Mouse (Mus musculus): ENCODE data around the gene Atp8b2.

The Atp8b2 gene

DNA sequence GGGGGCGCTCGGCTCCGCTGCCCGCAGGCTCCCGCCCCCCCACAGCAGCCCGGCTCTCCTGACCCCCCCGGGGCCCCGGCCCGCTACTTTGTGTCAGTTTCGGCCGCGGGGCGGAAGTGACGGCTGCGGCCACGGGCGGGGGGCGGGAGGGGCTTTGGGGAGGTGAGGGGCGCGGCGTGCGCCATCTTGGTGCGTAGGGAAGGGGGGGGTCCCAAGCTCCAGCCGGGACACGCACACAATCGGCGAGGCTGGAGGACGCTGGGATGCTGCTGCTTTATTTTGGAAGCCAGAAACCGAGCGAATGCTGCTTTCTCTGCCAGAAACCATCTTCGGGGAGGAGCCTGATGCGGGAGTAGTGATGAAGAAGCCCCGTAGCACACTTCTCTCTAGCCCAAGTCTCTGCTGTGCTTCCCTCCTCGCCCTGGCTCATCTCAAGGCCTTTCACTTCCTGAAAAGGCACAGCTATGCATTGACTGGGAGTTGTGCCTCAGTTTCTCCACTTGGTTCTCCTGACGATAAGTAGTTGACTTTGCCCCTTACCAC, at the start of gene Atp8b2:
TSS of gene Atp8b2 (minus strand) at position 288 of the 543 bp plus-strand sequence.
- peak; percentile 52 for DNase-seq (ENCODE audit: low spot score)

DNA sequence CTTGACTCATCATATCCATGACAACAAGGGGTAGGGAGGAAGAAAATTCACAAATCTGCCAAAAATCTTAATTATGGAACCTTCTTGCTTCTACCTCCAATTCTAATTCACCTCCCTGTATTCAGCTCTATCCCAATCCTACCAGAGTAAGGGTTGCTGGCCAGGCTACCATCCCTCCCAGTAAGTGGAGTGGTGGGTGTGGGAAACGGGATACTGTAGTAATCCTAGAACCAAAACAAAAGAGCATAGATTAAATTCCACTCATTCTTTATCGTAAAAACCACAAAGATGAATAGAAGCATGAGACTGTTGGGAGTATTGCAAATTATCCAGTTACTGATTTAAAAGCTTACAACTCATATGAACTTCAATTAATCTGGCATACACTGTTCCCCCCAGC, 47.0 kb upstream of the Atp8b2 start:
- no peak for DNase-seq (ENCODE audit: low spot score)

DNA sequence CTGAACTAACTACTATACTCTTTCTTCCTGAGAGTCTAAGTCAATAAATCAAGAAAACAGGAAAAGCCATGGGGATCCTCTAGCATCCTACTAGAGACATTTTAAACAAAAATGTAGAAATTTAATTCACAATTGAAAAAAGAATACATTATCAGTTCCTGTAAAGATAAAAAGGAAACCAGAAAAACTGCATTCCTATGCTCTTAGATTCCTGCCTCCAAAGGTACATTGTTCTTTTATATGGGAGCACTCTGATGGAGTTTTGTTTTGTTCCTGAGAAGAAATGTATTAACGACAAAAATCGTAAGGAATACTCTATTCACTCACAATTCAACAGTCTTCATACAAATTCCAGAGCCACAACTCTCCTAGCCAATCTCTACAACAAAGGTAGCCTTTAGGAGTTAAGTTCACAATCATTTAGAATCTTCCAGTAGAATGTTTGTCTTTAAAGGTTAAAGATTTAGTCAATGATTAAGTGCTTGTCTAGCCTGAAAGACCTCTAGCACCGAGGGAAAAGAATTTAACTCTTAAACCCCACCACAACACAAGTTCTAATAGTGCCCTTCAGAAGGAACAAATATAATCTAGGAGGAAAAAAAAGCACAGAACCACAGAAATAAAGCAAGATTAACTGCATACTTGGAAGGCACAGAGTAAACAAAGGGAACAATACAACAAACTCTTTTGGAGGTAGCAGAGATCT, 40.9 kb upstream of the Atp8b2 start:
- no peak for DNase-seq (ENCODE audit: low spot score)

- DNase-seq (ENCODE audit: low spot score), result no peak
These were observed 36.5 kb upstream of the Atp8b2 start for GRCm38 (mm10) chr3:89999830-90000229.

- DNase-seq (ENCODE audit: low spot score), result peak; percentile 3
These were observed 35.8 kb upstream of the Atp8b2 start for GRCm38 (mm10) chr3:89999090-89999489.

GRCm38 (mm10) chr3:89998612-89999054, 35.3 kb upstream of the Atp8b2 start, which contains the start of gene Hax1:
Gene Hax1 (minus strand): TSS chr3:89998780.
- peak; percentile 88 for DNase-seq (ENCODE audit: low spot score)

DNA sequence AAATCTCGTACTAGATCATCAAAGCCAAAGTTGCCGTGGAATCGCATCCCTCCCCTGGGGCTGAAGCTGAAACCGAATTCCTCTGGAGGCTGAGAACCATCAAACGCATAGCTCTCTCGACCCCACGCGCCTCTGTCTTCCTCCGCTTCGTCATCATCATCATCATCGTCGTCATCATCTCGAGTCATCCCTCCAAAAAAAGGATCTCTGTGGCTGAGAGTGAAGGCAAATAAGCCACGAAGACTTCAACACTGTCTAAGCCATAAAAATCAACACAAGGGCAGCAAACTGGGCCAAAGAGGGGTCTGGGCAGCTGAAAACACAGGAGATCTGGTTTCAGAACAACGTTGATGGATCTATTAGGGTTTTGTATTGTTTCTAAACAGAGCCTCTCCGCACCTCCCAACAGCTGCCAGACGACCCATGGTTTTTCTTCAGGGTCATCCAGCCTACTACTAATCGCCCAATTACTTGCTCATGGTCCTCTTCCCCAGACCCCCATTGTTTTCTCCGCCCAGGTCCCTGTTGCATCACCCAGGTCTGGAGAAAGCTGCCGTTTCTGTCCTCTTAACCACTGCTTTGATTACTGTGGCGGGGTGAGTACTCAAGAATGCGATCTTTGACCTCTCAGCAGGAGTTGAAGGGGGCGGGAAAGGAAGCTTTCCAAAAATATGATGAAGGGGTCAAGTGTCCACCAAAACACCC, 34.6 kb upstream of the Atp8b2 start:
- no peak for DNase-seq (ENCODE audit: low spot score)

DNA sequence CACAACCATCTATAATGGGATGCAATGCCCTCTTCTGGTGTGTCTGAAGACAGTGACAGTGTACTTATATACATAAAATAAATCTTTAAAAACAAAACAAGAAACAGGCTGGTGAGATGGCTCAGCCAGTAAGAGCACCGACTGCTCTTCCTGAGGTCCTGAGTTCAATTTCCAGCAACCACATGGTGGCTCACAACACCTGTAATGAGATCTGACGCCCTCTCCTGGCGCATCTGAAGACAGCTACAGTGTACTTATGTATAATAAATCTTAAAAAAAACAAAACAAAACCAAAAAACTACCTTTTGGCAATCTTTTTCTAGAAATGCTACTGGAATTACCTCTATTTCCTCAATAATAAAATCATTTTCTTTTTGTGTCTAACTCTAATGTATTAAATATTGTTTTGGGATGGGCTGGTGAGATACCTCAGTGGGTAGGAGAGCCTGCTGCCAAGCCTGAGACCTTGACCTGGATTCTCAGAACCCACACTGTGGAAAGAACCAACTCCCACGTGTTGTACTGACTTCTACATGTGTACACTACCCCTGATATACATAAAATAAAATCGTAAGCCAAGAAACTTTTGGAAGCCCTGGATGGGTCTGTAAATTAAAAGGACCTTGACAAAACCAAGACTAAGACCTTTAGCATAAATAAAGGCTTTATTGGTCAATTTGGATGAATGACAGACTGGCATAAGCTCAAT, 31.7 kb upstream of the Atp8b2 start:
- DNase-seq (ENCODE audit: low spot score), result no peak

GRCm38 (mm10) chr3:89987822-89988221, 24.5 kb upstream of the Atp8b2 start:
- DNase-seq (ENCODE audit: low spot score), result no peak

GRCm38 (mm10) chr3:89987211-89987610, 23.9 kb upstream of the Atp8b2 start:
- no peak for DNase-seq (ENCODE audit: low spot score)

DNA sequence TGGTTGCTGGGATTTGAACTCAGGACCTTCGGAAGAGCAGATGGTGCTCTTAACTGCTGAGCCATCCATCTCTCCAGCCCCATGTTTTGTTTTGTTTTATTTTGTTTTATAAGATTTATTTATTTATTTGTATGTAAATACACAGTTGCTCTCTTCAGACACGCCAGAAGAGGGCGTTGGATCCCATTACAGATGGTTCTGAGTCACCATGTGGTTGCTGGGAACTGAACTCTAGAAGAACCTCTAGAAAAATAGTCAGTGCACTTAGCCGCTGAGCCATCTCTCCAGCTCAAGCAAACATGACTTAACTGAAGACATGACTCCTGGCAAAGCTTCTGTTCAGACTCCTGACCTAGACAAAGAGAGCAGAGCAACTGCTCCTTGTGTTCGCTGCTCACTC, 19.1 kb upstream of the Atp8b2 start:
- DNase-seq (ENCODE audit: low spot score), result no peak

- DNase-seq (ENCODE audit: low spot score), result no peak
These were observed 13.6 kb upstream of the Atp8b2 start for GRCm38 (mm10) chr3:89976859-89977258.

GRCm38 (mm10) chr3:89968509-89968908, 5.2 kb upstream of the Atp8b2 start:
- no peak for DNase-seq (ENCODE audit: low spot score)

DNA sequence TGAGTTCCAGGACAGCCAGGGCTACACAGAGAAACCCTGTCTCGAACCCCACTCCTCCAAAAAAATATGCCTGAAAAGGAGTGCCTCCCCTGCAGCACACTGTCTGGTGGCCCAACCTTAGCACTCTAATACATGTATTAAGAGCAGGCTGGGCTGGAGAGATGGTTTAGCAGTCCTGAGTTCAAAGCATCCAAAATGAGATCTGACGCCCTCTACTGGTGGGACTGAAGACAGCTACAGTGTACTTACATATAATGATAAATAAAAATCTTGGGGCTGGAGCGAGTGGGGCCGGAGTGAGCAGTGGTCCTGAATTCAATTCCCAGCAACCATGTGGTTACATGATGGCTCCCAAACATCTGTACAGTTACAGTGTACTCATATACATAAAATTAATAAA, 3.6 kb upstream of the Atp8b2 start:
- DNase-seq (ENCODE audit: low spot score), result no peak

- no peak for DNase-seq (ENCODE audit: low spot score)
These were observed 2.7 kb upstream of the Atp8b2 start for GRCm38 (mm10) chr3:89965972-89966371.

DNA sequence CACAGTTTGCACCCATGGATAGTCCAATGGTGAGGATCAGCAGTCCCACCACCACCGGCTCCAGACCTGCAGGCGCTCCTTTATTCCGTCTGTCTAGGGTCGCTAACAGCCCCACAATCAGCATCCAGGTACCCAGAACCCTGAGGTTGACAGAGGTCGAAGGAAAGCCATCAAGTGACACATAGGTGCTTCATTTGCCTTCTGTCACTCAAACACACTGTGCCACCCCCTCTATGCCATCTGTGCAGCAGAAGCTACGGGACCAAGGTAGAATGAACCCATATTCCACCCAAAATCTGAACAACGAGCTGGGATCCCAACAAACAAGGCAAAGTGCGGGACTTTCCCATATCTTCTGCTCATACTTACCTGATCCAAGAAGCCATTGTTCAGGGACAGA, 2.2 kb upstream of the Atp8b2 start:
- DNase-seq (ENCODE audit: low spot score), result no peak

DNA sequence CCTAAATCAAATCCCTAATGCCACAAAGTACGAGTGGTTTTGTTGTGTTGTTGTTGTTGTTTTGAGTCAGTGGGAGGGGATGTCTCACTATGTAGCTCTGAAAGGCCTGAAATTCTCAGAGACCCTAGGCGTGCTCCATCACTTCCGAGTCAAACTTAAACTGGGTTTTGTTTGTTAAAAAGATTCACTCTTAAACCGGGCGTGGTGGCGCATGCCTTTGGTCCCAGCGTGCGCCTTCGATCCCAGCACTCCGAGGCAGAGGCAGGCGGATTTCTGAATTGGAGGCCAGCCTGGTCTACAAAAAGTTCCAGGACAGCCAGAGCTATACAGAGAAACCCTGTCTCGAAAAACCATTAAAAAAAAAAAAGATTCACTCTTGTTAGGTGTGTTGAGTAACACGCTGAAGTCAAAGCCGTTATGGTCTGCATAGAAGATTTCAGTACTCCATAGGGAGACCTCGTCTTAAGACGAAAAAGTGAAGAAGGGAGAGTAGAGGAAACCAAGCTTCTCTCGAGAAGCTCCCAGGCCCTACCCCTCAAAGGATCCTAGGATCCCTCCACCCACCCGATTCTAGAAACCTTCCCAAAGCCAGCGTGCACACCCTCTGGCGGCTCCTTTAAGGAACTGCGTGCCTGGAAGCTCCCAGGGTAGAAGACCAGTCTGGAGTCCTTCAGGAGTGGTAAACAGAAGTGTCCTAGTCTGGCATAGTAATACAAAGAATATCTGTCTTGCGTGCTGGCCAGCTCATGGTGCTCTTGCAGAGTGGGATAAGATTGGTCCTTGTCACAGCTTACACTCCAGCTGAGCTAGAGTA, 825 bp upstream of the Atp8b2 start:
- DNase-seq (ENCODE audit: low spot score), result peak; percentile 59

- no peak for DNase-seq (ENCODE audit: low spot score)
These were observed 522 bp downstream of the Atp8b2 start for GRCm38 (mm10) chr3:89962751-89963220.

GRCm38 (mm10) chr3:89962059-89962750, 1.1 kb downstream of the Atp8b2 start:
- DNase-seq (ENCODE audit: low spot score), result no peak

GRCm38 (mm10) chr3:89961436-89961835, 1.9 kb downstream of the Atp8b2 start:
- DNase-seq (ENCODE audit: low spot score), result no peak

DNA sequence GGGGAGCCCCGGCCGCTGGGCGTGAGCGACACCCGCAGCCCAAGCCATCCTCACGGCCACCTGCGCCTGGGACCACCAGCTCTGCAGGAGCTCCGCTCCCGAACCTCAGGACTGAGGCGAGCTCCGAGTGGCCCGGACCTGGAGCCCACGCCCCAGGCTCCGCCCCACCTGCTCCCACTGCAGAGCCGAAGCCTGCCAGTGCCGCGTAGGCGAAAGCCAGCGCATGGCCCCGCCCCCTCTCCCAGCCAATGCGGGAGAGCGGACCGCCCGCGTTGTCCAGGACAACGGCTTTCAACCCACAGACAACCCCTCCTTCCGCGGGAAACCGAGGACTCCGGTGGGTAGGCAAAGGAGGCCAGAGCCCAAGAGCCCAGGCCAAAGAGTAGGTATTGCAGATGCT, 2.8 kb downstream of the Atp8b2 start:
- peak; percentile 85 for DNase-seq (ENCODE audit: low spot score)
